Mouse (Mus musculus): ENCODE data around the gene Mindy4b-ps. TPM values are rescaled to one million over a fixed set of nuclear protein-coding genes. Genes with fewer than 3 reads are reported as not detected.
A peak's percentile ranks its signal among the peaks of the same experiment; 100 is the strongest.

The Mindy4b-ps gene
- polyA plus RNA-seq, 1 experiment from 2014 or later: not detected

- no peaks in the 10 kb centered on the region for H3K27me3 ChIP-seq
- ATAC-seq (ENCODE audit: low read depth): no peak
- WGBS (ENCODE audit: insufficient replicate concordance): 67% methylated on average over 3 of the region's 3 CpGs
- no peak overlapping the region for H3K9ac ChIP-seq
- H3K9me3 ChIP-seq (replicated peaks): no peaks in the 10 kb centered on the region
- DNase-seq: no peak
- no peaks in the 10 kb centered on the region for H3K4me1 ChIP-seq (replicated peaks)
- H3K36me3 ChIP-seq: no peaks in the 10 kb centered on the region
- H3K4me3 ChIP-seq (replicated peaks): no peak overlapping the region
- H3K4me2 ChIP-seq: no peak overlapping the region
- no peak overlapping the region for H3K27ac ChIP-seq
Observed at GRCm38 (mm10) chr3:58814191-58814590, 7.9 kb downstream of the Mindy4b-ps start.

GRCm38 (mm10) chr3:58810353-58810752, 11.8 kb downstream of the Mindy4b-ps start:
- no peak for DNase-seq

DNA sequence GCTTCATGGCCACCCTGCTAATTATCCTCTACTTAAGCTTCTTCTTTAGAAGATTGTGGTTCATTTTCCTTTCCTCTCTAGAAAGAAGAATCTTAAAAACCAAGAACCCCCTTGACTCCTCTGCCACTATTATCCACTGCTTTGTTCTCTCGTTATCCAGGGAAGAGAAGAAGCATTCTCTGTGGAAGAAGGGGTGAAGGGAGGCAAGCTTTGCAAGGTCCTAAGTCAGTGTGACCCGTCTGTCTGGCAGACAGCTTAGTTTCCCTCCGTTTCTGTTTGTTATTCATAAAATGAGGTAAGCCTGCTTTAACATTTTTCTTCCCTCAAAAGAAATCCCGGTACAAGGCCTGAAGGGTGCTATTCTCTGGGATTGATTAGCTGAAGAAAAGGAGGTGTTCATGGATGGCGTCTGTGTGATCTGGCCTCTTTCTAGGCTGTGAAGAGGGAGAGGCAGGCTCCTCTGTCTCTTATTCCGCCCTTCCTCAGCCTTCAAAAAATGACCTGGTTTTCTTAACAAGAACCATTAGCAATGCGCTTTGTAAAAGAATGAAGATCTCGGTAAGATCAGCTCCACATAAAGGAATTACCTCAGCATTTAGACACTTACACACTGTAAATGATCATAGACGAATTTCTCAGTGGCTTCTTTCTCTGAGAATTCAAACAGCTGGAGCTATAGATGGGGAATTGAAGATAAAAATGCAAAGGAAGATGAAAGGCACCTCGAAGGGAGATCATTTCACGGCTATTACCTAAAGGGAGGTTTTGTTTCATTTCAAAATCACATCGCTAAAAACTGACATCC, 12.8 kb downstream of the Mindy4b-ps start:
- Histone ChIP-seq H3K4me3 (replicated peaks) (no peak overlapping the region), H3K9ac (no peak overlapping the region), H3K4me2 (no peak overlapping the region), H3K27ac (no peak overlapping the region), H3K4me1 (replicated peaks) (no peaks in the 10 kb centered on the region), H3K9me3 (replicated peaks) (no peaks in the 10 kb centered on the region), H3K27me3 (no peaks in the 10 kb centered on the region), H3K36me3 (no peaks in the 10 kb centered on the region)
- ATAC-seq (ENCODE audit: low read depth): no peak
- no peak for DNase-seq
- 57% methylated on average over 12 of the region's 12 CpGs for WGBS (ENCODE audit: insufficient replicate concordance)

More at GRCm38 (mm10) chr3:58810353-58810752, 11.8 kb downstream of the Mindy4b-ps start:
- 49% methylated on average over 11 of the region's 11 CpGs for WGBS (ENCODE audit: insufficient replicate concordance)
- Histone ChIP-seq H3K4me1 (replicated peaks) (no peaks in the 10 kb centered on the region), H3K4me2 (no peak overlapping the region), H3K27ac (no peak overlapping the region), H3K36me3 (no peaks in the 10 kb centered on the region), H3K9ac (no peak overlapping the region), H3K4me3 (replicated peaks) (no peak overlapping the region), H3K9me3 (replicated peaks) (no peaks in the 10 kb centered on the region), H3K27me3 (no peaks in the 10 kb centered on the region)
- ATAC-seq (ENCODE audit: low read depth): no peak

DNA sequence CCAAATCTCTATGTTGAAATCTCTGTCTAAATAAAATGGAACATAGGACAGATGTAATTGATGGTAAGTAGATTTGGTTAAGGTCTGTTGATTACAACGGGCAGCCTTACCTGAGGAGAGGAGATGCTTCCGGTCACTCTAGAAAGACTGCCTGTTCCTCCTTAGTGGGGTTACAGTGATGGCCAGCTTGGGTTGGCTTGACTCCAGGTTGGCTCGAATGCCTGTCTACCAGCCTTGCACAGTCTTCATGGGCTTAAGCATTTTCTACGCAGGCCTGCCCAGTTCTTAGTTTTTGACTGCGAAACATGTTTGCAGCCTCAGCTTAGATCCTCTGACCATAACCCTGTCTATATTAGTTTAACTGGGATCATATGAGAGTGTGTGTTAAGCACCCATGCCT, 13.5 kb downstream of the Mindy4b-ps start:
- no peaks in the 10 kb centered on the region for H3K36me3 ChIP-seq
- no peaks in the 10 kb centered on the region for H3K27me3 ChIP-seq
- H3K4me3 ChIP-seq (replicated peaks): no peak overlapping the region
- DNase-seq (no peak), ATAC-seq (ENCODE audit: low read depth) (no peak)
- H3K4me1 ChIP-seq (replicated peaks): no peaks in the 10 kb centered on the region
- H3K27ac ChIP-seq: no peak overlapping the region
- H3K9me3 ChIP-seq (replicated peaks): no peaks in the 10 kb centered on the region
- 74% methylated on average over 5 of the region's 5 CpGs for WGBS (ENCODE audit: insufficient replicate concordance)
- H3K9ac ChIP-seq: no peak overlapping the region
- H3K4me2 ChIP-seq: no peak overlapping the region

- no peaks in the 10 kb centered on the region for H3K4me1 ChIP-seq (replicated peaks)
- no peak overlapping the region for H3K27ac ChIP-seq
- ATAC-seq (ENCODE audit: low read depth) (no peak), DNase-seq (no peak)
- 67% methylated on average over 6 of the region's 6 CpGs for WGBS (ENCODE audit: insufficient replicate concordance)
- H3K4me3 ChIP-seq (replicated peaks): no peak overlapping the region
- no peaks in the 10 kb centered on the region for H3K27me3 ChIP-seq
- no peak overlapping the region for H3K9ac ChIP-seq
- H3K9me3 ChIP-seq (replicated peaks): no peaks in the 10 kb centered on the region
- no peak overlapping the region for H3K4me2 ChIP-seq
- no peaks in the 10 kb centered on the region for H3K36me3 ChIP-seq
Observed at GRCm38 (mm10) chr3:58804745-58805144, 17.4 kb downstream of the Mindy4b-ps start.

- H3K4me3 ChIP-seq (replicated peaks): no peak overlapping the region
- H3K4me1 ChIP-seq (replicated peaks): no peaks in the 10 kb centered on the region
- H3K27ac ChIP-seq: no peak overlapping the region
- ATAC-seq (ENCODE audit: low read depth): no peak
- H3K4me2 ChIP-seq: no peak overlapping the region
- no peaks in the 10 kb centered on the region for H3K9me3 ChIP-seq (replicated peaks)
- no peaks in the 10 kb centered on the region for H3K36me3 ChIP-seq
- WGBS (ENCODE audit: insufficient replicate concordance): 61% methylated on average over 4 of the region's 4 CpGs
- no peaks in the 10 kb centered on the region for H3K27me3 ChIP-seq
- DNase-seq: no peak
- H3K9ac ChIP-seq: no peak overlapping the region
Observed at GRCm38 (mm10) chr3:58798676-58799075, 23.4 kb downstream of the Mindy4b-ps start.

- Histone ChIP-seq H3K27me3 (no peaks in the 10 kb centered on the region), H3K36me3 (no peaks in the 10 kb centered on the region), H3K27ac (no peak overlapping the region), H3K4me1 (replicated peaks) (no peaks in the 10 kb centered on the region), H3K9me3 (replicated peaks) (no peaks in the 10 kb centered on the region), H3K9ac (no peak overlapping the region), H3K4me2 (no peak overlapping the region), H3K4me3 (replicated peaks) (no peak overlapping the region)
- DNase-seq (no peak), ATAC-seq (ENCODE audit: low read depth) (no peak)
- WGBS (ENCODE audit: insufficient replicate concordance): 64% methylated on average over 8 of the region's 8 CpGs
Observed at GRCm38 (mm10) chr3:58798245-58798644, 23.9 kb downstream of the Mindy4b-ps start.

DNA sequence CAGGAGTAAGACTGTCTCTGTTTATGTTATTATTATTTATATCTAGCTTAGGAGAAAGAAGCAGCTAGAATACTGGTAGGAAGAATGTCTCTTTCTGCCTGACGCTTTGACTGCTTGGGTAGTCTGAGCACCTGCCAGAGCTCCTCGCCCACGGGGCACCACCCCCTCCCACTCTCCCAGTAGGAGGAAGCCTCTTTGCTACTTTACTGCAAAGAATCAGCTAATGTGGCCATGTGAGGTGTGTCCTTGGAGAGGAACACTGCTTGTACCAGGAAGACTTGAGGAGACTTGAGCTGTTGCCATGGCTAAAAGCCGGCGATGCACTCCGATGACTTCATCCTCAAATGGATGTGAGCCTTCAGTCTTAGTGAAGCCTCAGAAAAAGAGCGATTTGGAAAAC, 32.6 kb downstream of the Mindy4b-ps start:
- Histone ChIP-seq H3K4me1 (replicated peaks) (no peaks in the 10 kb centered on the region), H3K27me3 (no peaks in the 10 kb centered on the region), H3K27ac (no peak overlapping the region), H3K4me2 (no peak overlapping the region), H3K9me3 (replicated peaks) (no peaks in the 10 kb centered on the region), H3K4me3 (replicated peaks) (no peak overlapping the region), H3K9ac (no peak overlapping the region), H3K36me3 (no peaks in the 10 kb centered on the region)
- 65% methylated on average over 7 of the region's 7 CpGs for WGBS (ENCODE audit: insufficient replicate concordance)
- no peak for ATAC-seq (ENCODE audit: low read depth)
- DNase-seq: no peak

- H3K27me3 ChIP-seq: no peaks in the 10 kb centered on the region
- ATAC-seq (ENCODE audit: low read depth) (no peak), DNase-seq (no peak)
- no peak overlapping the region for H3K4me2 ChIP-seq
- no peak overlapping the region for H3K9ac ChIP-seq
- H3K4me3 ChIP-seq (replicated peaks): no peak overlapping the region
- 57% methylated on average over 5 of the region's 5 CpGs for WGBS (ENCODE audit: insufficient replicate concordance)
- no peaks in the 10 kb centered on the region for H3K4me1 ChIP-seq (replicated peaks)
- no peaks in the 10 kb centered on the region for H3K36me3 ChIP-seq
- H3K27ac ChIP-seq: no peak overlapping the region
- H3K9me3 ChIP-seq (replicated peaks): no peaks in the 10 kb centered on the region
Observed at GRCm38 (mm10) chr3:58789033-58789432, 33.1 kb downstream of the Mindy4b-ps start.

DNA sequence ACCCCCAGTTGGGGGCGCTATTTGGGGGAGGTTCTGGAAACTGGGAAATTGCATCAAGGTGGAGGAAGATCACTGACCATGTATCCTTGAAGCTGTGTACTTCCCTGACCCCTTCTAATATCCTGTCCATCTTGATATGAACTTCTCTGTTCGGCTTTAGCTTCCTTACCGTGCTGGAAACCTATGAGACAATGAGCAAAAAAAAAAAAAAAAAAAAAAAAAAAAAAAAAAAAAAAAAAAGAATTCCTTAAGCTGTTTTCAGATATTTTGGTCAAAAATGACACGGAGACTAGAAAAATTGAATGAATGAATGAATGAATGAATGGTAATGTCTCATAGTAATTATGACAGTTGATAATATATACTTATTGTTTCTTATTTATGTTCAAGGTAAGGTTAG, 35.6 kb downstream of the Mindy4b-ps start:
- no peak for ATAC-seq (ENCODE audit: low read depth)
- WGBS (ENCODE audit: insufficient replicate concordance): 53% methylated on average over 4 of the region's 4 CpGs
- no peak for DNase-seq

DNA sequence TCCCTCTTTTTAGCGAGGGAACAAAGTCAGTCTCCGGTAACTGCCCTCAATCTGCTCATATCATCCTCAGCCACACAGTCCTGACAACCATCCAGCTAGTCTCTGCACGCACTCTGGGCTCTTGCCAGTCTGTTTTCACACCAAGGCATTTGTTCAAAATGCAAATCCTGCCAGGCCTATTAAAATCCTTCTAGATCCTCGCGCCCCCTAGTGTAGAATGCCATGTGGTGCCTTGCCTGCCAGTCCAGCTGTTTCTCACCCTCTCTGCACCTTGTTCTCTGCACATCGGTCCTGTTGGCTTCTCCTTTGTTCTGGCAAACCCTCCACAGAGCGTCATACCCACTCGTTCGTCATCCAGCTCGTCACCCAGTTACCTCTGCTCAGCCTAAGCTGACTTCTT, 36.2 kb downstream of the Mindy4b-ps start:
- WGBS (ENCODE audit: insufficient replicate concordance): 18% methylated on average over 10 of the region's 10 CpGs
- Histone ChIP-seq H3K36me3 (no peaks in the 10 kb centered on the region), H3K27me3 (no peaks in the 10 kb centered on the region), H3K4me3 (replicated peaks) (no peak overlapping the region), H3K27ac (no peak overlapping the region), H3K4me1 (replicated peaks) (no peaks in the 10 kb centered on the region), H3K9ac (no peak overlapping the region), H3K4me2 (no peak overlapping the region), H3K9me3 (replicated peaks) (no peaks in the 10 kb centered on the region)
- no peak for ATAC-seq (ENCODE audit: low read depth)
- DNase-seq: peak; percentile 23

More for the DNA sequence above, 35.6 kb downstream of the Mindy4b-ps start:
- Histone ChIP-seq H3K9me3 (replicated peaks) (no peaks in the 10 kb centered on the region), H3K9ac (no peak overlapping the region), H3K36me3 (no peaks in the 10 kb centered on the region), H3K4me3 (replicated peaks) (no peak overlapping the region), H3K27ac (no peak overlapping the region), H3K4me1 (replicated peaks) (no peaks in the 10 kb centered on the region), H3K4me2 (no peak overlapping the region), H3K27me3 (no peaks in the 10 kb centered on the region)
